Mouse (Mus musculus): ENCODE results near the gene Mta3. TPM values are rescaled to one million over a fixed set of nuclear protein-coding genes. Genes with fewer than 3 reads are reported as not detected.
A peak's percentile ranks its signal among the peaks of the same experiment; 100 is the strongest.

Mta3 gene
- total RNA-seq, 1 experiment, result 52.8 TPM

DNA sequence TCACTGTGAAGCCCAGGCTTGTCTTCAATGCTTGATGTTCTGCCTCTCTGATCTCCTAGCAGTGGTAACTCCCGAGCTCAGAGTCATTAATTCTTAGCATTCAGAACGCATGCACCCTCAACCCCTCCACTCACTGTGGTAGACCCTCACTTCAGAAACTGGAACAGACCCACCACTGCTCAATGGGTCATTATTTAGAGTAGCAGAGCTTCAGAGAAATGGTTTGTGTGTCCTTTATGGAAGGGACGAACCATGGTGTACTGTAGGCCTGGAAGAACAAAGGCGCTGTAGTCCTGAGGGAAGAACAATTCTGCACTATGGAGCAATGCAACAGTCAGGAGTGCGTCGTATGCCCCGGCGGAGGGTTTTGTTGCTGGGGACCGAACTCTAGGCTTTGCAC lies 6.4 kb downstream of the Mta3 start:
- Histone ChIP-seq H3K9ac (ENCODE audit: insufficient read depth, low read depth, low read length, poor library complexity, severe bottlenecking) (no peak overlapping the region), H3K4me1 (ENCODE audit: control insufficient read depth in 2 of 2, insufficient read depth in 2 of 2, low read length in 2 of 2, poor library complexity in 1 of 2) (peaks cover 6 to 13% of the 10 kb centered on the region in 2 experiments; a peak in 3 of 4 replicates), H3K4me3 (ENCODE audit: insufficient read depth in 1 of 2, low read depth in 1 of 2, low read length in 2 of 2, poor library complexity in 1 of 2, severe bottlenecking in 1 of 2) (no peak overlapping the region), H3K27ac (ENCODE audit: insufficient read depth, low read depth, low read length, poor library complexity, severe bottlenecking) (no peak overlapping the region; the same call in 1 of the 2 replicates), H3K36me3 (ENCODE audit: control insufficient read depth, insufficient read depth, low read length, poor library complexity, severe bottlenecking) (peaks cover 20% of the 10 kb centered on the region), H3K9me3 (ENCODE audit: control insufficient read depth, insufficient read depth, low read depth, low read length) (no peaks in the 10 kb centered on the region)
- TF ChIP-seq MAFK (IDR thresholded peaks at IDR 0.05; ENCODE audit: insufficient read depth, low read depth, low read length), result no peak
- no peak for TF ChIP-seq CHD2 (IDR thresholded peaks at IDR 0.05; ENCODE audit: low read depth, low read length)
- no peak for TF ChIP-seq ZC3H11A (IDR thresholded peaks at IDR 0.05; ENCODE audit: borderline replicate concordance, low read depth, low read length)
- TF ChIP-seq ZNF384 (IDR thresholded peaks at IDR 0.05; ENCODE audit: low read depth, low read length), result no peak
- no peak for TF ChIP-seq HCFC1 (IDR thresholded peaks at IDR 0.05; ENCODE audit: borderline replicate concordance, insufficient read depth, low read length)
- no peak for DNase-seq (ENCODE audit: low read depth, low spot score)
- in situ Hi-C loops (cut with MboI; ENCODE audit: low sequenced_read_pairs in 2 of 2, unreplicated experiment in 2 of 2), result no loop called here

DNA sequence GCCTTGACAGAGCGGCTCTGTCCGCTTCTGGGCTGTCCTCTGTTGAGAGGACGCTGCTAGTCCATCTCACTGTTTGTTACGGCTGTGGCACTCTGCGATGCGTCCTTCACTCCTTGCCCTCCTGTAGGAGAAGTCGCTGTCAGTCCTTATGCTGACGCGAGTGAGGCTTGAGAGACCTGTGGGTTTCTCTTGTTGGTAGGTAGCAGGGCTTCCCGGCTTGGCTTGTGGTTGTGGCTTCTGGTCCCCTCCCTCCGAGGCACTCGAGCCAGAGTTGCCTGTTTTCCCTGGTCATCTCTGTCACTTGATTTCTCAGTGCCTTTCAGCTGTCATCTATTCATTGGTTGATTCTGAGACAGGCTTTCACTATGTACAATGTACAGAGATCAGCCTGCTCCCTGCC lies 14.5 kb downstream of the Mta3 start:
- in situ Hi-C loops (cut with MboI; ENCODE audit: low sequenced_read_pairs in 2 of 2, unreplicated experiment in 2 of 2), result no loop called here
- H3K9me3 ChIP-seq (ENCODE audit: control insufficient read depth, insufficient read depth, low read depth, low read length), result no peaks in the 10 kb centered on the region
- no peak for DNase-seq (ENCODE audit: low read depth, low spot score)
- H3K36me3 ChIP-seq (ENCODE audit: control insufficient read depth, insufficient read depth, low read length, poor library complexity, severe bottlenecking), result peaks cover 22% of the 10 kb centered on the region
- no peak overlapping the region for H3K27ac ChIP-seq (ENCODE audit: insufficient read depth, low read depth, low read length, poor library complexity, severe bottlenecking)
- no peak for TF ChIP-seq ZNF384 (IDR thresholded peaks at IDR 0.05; ENCODE audit: low read depth, low read length)
- TF ChIP-seq MAFK (IDR thresholded peaks at IDR 0.05; ENCODE audit: insufficient read depth, low read depth, low read length), result no peak
- TF ChIP-seq ZC3H11A (IDR thresholded peaks at IDR 0.05; ENCODE audit: borderline replicate concordance, low read depth, low read length), result no peak
- TF ChIP-seq CHD2 (IDR thresholded peaks at IDR 0.05; ENCODE audit: low read depth, low read length), result no peak
- no peak for TF ChIP-seq HCFC1 (IDR thresholded peaks at IDR 0.05; ENCODE audit: borderline replicate concordance, insufficient read depth, low read length)
- no peak overlapping the region for H3K9ac ChIP-seq (ENCODE audit: insufficient read depth, low read depth, low read length, poor library complexity, severe bottlenecking)
- H3K4me1 ChIP-seq (ENCODE audit: control insufficient read depth in 2 of 2, insufficient read depth in 2 of 2, low read length in 2 of 2, poor library complexity in 1 of 2), result peaks cover 3% of the 10 kb centered on the region in 2 experiments; a peak in 1 of 4 replicates
- H3K4me3 ChIP-seq (ENCODE audit: insufficient read depth in 1 of 2, low read depth in 1 of 2, low read length in 2 of 2, poor library complexity in 1 of 2, severe bottlenecking in 1 of 2), result no peak overlapping the region

DNA sequence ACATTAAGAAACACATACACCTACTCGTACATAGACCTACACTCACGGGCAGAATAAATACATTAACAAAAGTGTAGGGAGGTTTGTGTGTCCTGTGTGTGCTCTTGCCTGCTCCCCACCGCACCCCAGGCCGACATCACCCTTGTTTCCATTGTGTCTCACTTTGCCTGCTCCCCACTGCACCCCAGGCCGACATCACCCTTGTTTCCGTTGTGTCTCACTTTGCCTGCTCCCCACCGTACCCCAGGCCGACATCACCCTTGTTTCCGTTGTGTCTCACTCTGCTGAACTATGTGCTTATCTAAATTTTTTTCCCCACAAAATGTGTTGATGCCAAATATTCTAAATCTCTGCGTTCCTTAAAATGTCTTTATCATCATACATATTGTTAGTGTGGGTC lies 15.2 kb downstream of the Mta3 start:
- no peak for TF ChIP-seq HCFC1 (IDR thresholded peaks at IDR 0.05; ENCODE audit: borderline replicate concordance, insufficient read depth, low read length)
- no peak for TF ChIP-seq ZNF384 (IDR thresholded peaks at IDR 0.05; ENCODE audit: low read depth, low read length)
- no peak for TF ChIP-seq CHD2 (IDR thresholded peaks at IDR 0.05; ENCODE audit: low read depth, low read length)
- TF ChIP-seq MAFK (IDR thresholded peaks at IDR 0.05; ENCODE audit: insufficient read depth, low read depth, low read length), result no peak
- no peak for TF ChIP-seq ZC3H11A (IDR thresholded peaks at IDR 0.05; ENCODE audit: borderline replicate concordance, low read depth, low read length)
- Histone ChIP-seq H3K36me3 (ENCODE audit: control insufficient read depth, insufficient read depth, low read length, poor library complexity, severe bottlenecking) (peaks cover 22% of the 10 kb centered on the region), H3K4me3 (ENCODE audit: insufficient read depth in 1 of 2, low read depth in 1 of 2, low read length in 2 of 2, poor library complexity in 1 of 2, severe bottlenecking in 1 of 2) (no peak overlapping the region), H3K9me3 (ENCODE audit: control insufficient read depth, insufficient read depth, low read depth, low read length) (no peaks in the 10 kb centered on the region), H3K9ac (ENCODE audit: insufficient read depth, low read depth, low read length, poor library complexity, severe bottlenecking) (no peak overlapping the region), H3K27ac (ENCODE audit: insufficient read depth, low read depth, low read length, poor library complexity, severe bottlenecking) (no peak overlapping the region), H3K4me1 (ENCODE audit: control insufficient read depth in 2 of 2, insufficient read depth in 2 of 2, low read length in 2 of 2, poor library complexity in 1 of 2) (peaks cover 3 to 5% of the 10 kb centered on the region in 2 experiments; a peak in 1 of 4 replicates)
- in situ Hi-C loops (cut with MboI; ENCODE audit: low sequenced_read_pairs in 2 of 2, unreplicated experiment in 2 of 2), result no loop called here
- no peak for DNase-seq (ENCODE audit: low read depth, low spot score)

DNA sequence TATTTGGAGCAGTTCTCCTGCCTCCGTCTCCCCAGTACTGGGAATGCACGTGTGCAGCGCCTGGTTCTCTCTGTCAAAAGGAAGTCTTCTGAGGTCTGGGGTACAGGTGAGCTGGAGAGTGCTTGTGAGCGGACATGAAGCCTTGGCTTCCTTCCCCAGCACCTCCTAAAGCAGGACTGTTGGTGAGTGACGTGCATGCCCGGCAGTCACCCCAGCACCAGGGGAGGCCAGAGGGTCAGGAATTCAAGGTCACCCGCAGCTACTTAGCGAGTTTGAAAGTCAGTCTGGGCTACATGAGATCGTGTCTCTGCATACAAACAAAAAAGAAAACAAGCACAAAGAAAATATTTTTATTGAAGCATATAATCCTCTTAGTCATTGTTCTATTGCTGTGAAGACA lies 17.1 kb downstream of the Mta3 start:
- H3K9ac ChIP-seq (ENCODE audit: insufficient read depth, low read depth, low read length, poor library complexity, severe bottlenecking), result peak overlapping the region; percentile 59; the same call in 1 of the 2 replicates
- H3K9me3 ChIP-seq (ENCODE audit: control insufficient read depth, insufficient read depth, low read depth, low read length), result no peaks in the 10 kb centered on the region
- peak overlapping the region in 1 of 2 experiments; percentile 29; a peak in 1 of 4 replicates for H3K4me3 ChIP-seq (ENCODE audit: insufficient read depth in 1 of 2, low read depth in 1 of 2, low read length in 2 of 2, poor library complexity in 1 of 2, severe bottlenecking in 1 of 2)
- TF ChIP-seq ZNF384 (IDR thresholded peaks at IDR 0.05; ENCODE audit: low read depth, low read length) (no peak), CHD2 (IDR thresholded peaks at IDR 0.05; ENCODE audit: low read depth, low read length) (no peak), MAFK (IDR thresholded peaks at IDR 0.05; ENCODE audit: insufficient read depth, low read depth, low read length) (no peak), ZC3H11A (IDR thresholded peaks at IDR 0.05; ENCODE audit: borderline replicate concordance, low read depth, low read length) (no peak), HCFC1 (IDR thresholded peaks at IDR 0.05; ENCODE audit: borderline replicate concordance, insufficient read depth, low read length) (no peak)
- in situ Hi-C loops (cut with MboI; ENCODE audit: low sequenced_read_pairs in 2 of 2, unreplicated experiment in 2 of 2), result no loop called here
- peaks cover 3 to 5% of the 10 kb centered on the region in 2 experiments; a peak in 1 of 4 replicates for H3K4me1 ChIP-seq (ENCODE audit: control insufficient read depth in 2 of 2, insufficient read depth in 2 of 2, low read length in 2 of 2, poor library complexity in 1 of 2)
- peak overlapping the region; percentile 61; the same call in 1 of the 2 replicates for H3K27ac ChIP-seq (ENCODE audit: insufficient read depth, low read depth, low read length, poor library complexity, severe bottlenecking)
- H3K36me3 ChIP-seq (ENCODE audit: control insufficient read depth, insufficient read depth, low read length, poor library complexity, severe bottlenecking), result peaks cover 17% of the 10 kb centered on the region; the same call in 1 of the 2 replicates
- DNase-seq (ENCODE audit: low read depth, low spot score), result no peak
